Mouse (Mus musculus): ENCODE results near the gene Platr17. TPM values are rescaled to one million over a fixed set of nuclear protein-coding genes. Genes with fewer than 3 reads are reported as not detected.
"Not testable (repeated sequence)": the region's sequence is repeated elsewhere in the genome, so short reads cannot be mapped to it uniquely, and the experiment has no call there.

Platr17 gene
- polyA plus RNA-seq, 1 experiment from 2014 or later, result 0.28 TPM

DNA sequence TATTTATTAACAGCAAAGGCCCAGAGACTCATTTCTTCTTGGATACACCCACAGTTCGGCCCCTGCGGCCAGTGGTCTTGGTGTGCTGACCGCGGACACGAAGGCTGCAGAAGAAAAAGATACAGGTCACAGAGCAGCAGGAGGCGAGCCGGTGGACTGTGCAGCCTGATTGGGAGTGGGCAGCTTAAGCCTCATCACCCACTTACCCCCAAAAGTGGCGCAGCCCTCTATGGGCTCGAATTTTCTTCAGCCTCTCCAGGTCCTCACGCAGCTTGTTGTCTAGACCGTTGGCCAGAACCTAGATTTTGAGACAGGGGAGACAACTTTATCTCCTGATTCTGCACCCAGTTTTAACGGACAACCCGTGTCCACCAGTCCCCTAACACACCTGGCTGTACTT lies 47.1 kb downstream of the Platr17 start:
- WGBS, result 74% methylated on average over 13 of the region's 13 CpGs
- not testable (repeated sequence) for H3K27me3 ChIP-seq; H3K9me3 ChIP-seq (replicated peaks); ATAC-seq
- Histone ChIP-seq H3K4me1 (peaks cover 61% of the 10 kb centered on the region), H3K36me3 (ENCODE audit: poor library complexity, severe bottlenecking) (peaks cover 67% of the 10 kb centered on the region), H3K9ac (peak overlapping the region; percentile 79; the same call in 1 of the 2 replicates), H3K27ac (peak overlapping the region; percentile 86; the same call in 1 of the 2 replicates), H3K4me3 (peak overlapping the region; percentile 50; the same call in 1 of the 2 replicates), H3K4me2 (peak overlapping the region; percentile 91)

GRCm38 (mm10) chr17:33952879-33953278 lies 47.9 kb downstream of the Platr17 start:
- 0 out of 2 replicates have a peak overlapping the region, but pooled peaks have one; percentile 16 for H3K9ac ChIP-seq

DNA sequence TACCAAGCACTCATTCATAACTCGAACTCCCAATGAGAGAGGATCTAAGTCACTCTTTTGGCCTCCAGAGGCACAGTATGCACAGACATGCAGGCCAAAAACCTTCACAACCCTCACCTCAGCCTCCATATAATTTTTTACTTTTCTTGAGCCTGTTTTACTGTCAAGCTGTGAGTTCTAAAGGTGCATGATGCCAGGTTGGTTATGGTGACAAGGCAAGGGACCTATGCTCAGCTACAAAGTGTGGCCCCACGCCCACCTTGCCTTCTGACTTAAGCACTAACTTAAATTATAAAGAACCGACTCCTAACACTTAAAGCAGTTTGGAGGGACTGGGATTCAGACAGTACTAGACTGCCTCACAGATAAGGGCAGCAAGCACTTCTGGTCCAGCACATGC lies 48.4 kb downstream of the Platr17 start:
- H3K4me2 ChIP-seq, result peak overlapping the region; percentile 95
- no peaks in the 10 kb centered on the region for H3K9me3 ChIP-seq (replicated peaks)
- ATAC-seq, result no peak
- H3K9ac ChIP-seq, result no peak overlapping the region
- no peaks in the 10 kb centered on the region for H3K27me3 ChIP-seq
- peaks cover 63% of the 10 kb centered on the region for H3K36me3 ChIP-seq (ENCODE audit: poor library complexity, severe bottlenecking)
- no peak overlapping the region for H3K27ac ChIP-seq
- H3K4me1 ChIP-seq, result peaks cover 69% of the 10 kb centered on the region
- WGBS, result 77% methylated on average over 3 of the region's 3 CpGs
- no peak overlapping the region for H3K4me3 ChIP-seq

More at GRCm38 (mm10) chr17:33952879-33953278, 47.9 kb downstream of the Platr17 start:
- H3K27me3 ChIP-seq, result no peaks in the 10 kb centered on the region
- no peak overlapping the region for H3K27ac ChIP-seq
- no peak overlapping the region for H3K4me3 ChIP-seq
- 79% methylated on average over 4 of the region's 4 CpGs for WGBS
- no peaks in the 10 kb centered on the region for H3K9me3 ChIP-seq (replicated peaks)
- H3K4me2 ChIP-seq, result peak overlapping the region; percentile 95
- no peak for ATAC-seq
- peaks cover 63% of the 10 kb centered on the region for H3K36me3 ChIP-seq (ENCODE audit: poor library complexity, severe bottlenecking)
- peaks cover 69% of the 10 kb centered on the region for H3K4me1 ChIP-seq

GRCm38 (mm10) chr17:33953961-33954565 lies 49.1 kb downstream of the Platr17 start:
- WGBS, result 34% methylated on average over 5 of the region's 5 CpGs
- Histone ChIP-seq H3K36me3 (ENCODE audit: poor library complexity, severe bottlenecking) (peaks cover 63% of the 10 kb centered on the region), H3K9me3 (replicated peaks) (no peaks in the 10 kb centered on the region), H3K27ac (0 out of 2 replicates have a peak overlapping the region, but pooled peaks have one; percentile 35), H3K4me3 (peak overlapping the region; percentile 98), H3K4me1 (peaks cover 69% of the 10 kb centered on the region), H3K4me2 (peak overlapping the region; percentile 95), H3K9ac (peak overlapping the region; percentile 98), H3K27me3 (no peaks in the 10 kb centered on the region)
- no peak for ATAC-seq

GRCm38 (mm10) chr17:33954646-33955554 lies 50.0 kb downstream of the Platr17 start:
- Histone ChIP-seq H3K4me3 (peak overlapping the region; percentile 98), H3K9me3 (replicated peaks) (no peaks in the 10 kb centered on the region), H3K4me1 (peaks cover 65% of the 10 kb centered on the region), H3K27ac (peak overlapping the region; percentile 92), H3K9ac (peak overlapping the region; percentile 98), H3K4me2 (peak overlapping the region; percentile 95), H3K36me3 (ENCODE audit: poor library complexity, severe bottlenecking) (peaks cover 63% of the 10 kb centered on the region), H3K27me3 (no peaks in the 10 kb centered on the region)
- ATAC-seq, result no peak; the same call in 1 of the 2 replicates
- WGBS, result 1% methylated on average over 33 of the region's 33 CpGs

GRCm38 (mm10) chr17:33955555-33956214 lies 50.8 kb downstream of the Platr17 start, which contains the start of the genes Vps52 and Rps18:
Vps52 (plus strand) TSS chr17:33955812.
Rps18 (minus strand) TSS chr17:33956001.
- 0% methylated on average over 50 of the region's 50 CpGs for WGBS
- H3K27me3 ChIP-seq, result no peaks in the 10 kb centered on the region
- ATAC-seq, result peak; percentile 93
- peaks cover 64% of the 10 kb centered on the region for H3K36me3 ChIP-seq (ENCODE audit: poor library complexity, severe bottlenecking)
- H3K9ac ChIP-seq, result peak within 1 kb of the TSS; percentile 98
- peak within 1 kb of the TSS; percentile 92 for H3K27ac ChIP-seq
- peak within 1 kb of the TSS; percentile 98 for H3K4me3 ChIP-seq
- no peaks in the 10 kb centered on the region for H3K9me3 ChIP-seq (replicated peaks)
- H3K4me2 ChIP-seq, result peak within 1 kb of the TSS; percentile 95
- H3K4me1 ChIP-seq, result peaks cover 57% of the 10 kb centered on the region

Small RNA genes lying within 50 kb of the gene (microRNA-seq; reads per million reads assigned to microRNA genes)
- gene Gm27740, result not detected

Other genes with a start within 250 kb of the Platr17 start
- gene Hnrnpm, start 218.3 kb upstream of the Platr17 start, polyA plus RNA-seq (2015; fragmentation: Nextera tagmentation; extraction: Ambion mirVana), result 349 and 356 TPM in 2 replicates
- gene March2, start 186.5 kb upstream of the Platr17 start, polyA plus RNA-seq (2015; fragmentation: Nextera tagmentation; extraction: Ambion mirVana), result 52.2 and 56.5 TPM in 2 replicates
- 433 and 441 TPM in 2 replicates for gene Rab11b, start 144.6 kb upstream of the Platr17 start, polyA plus RNA-seq (2015; fragmentation: Nextera tagmentation; extraction: Ambion mirVana)
- gene Angptl4, start 123.3 kb upstream of the Platr17 start, polyA plus RNA-seq (2015; fragmentation: Nextera tagmentation; extraction: Ambion mirVana), result 8.6 and 10.0 TPM in 2 replicates
- gene Kank3, start 94.6 kb upstream of the Platr17 start, polyA plus RNA-seq (2015; fragmentation: Nextera tagmentation; extraction: Ambion mirVana), result 27.3 and 29.0 TPM in 2 replicates
- 779 and 868 TPM in 2 replicates for gene Rps28, start 80.6 kb upstream of the Platr17 start, polyA plus RNA-seq (2015; fragmentation: Nextera tagmentation; extraction: Ambion mirVana)
- 473 and 507 TPM in 2 replicates for gene Ndufa7, start 80.6 kb upstream of the Platr17 start, polyA plus RNA-seq (2015; fragmentation: Nextera tagmentation; extraction: Ambion mirVana)
- gene Cd320, start 62.0 kb upstream of the Platr17 start, polyA plus RNA-seq (2015; fragmentation: Nextera tagmentation; extraction: Ambion mirVana), result 60.1 and 66.1 TPM in 2 replicates
- not detected in 2 replicates for gene Gm7029, start 31.3 kb upstream of the Platr17 start, polyA plus RNA-seq (2015; fragmentation: Nextera tagmentation; extraction: Ambion mirVana)
- 6.8 and 7.4 TPM in 2 replicates for gene Kifc1, start 14.5 kb upstream of the Platr17 start, polyA plus RNA-seq (2015; fragmentation: Nextera tagmentation; extraction: Ambion mirVana)
- 60.7 and 68.0 TPM in 2 replicates for gene Daxx, start 4.3 kb downstream of the Platr17 start, polyA plus RNA-seq (2015; fragmentation: Nextera tagmentation; extraction: Ambion mirVana)
- 12.3 and 15.0 TPM in 2 replicates for gene Tapbp, start 10.8 kb downstream of the Platr17 start, polyA plus RNA-seq (2015; fragmentation: Nextera tagmentation; extraction: Ambion mirVana)
- gene Zbtb22, start 10.8 kb downstream of the Platr17 start, polyA plus RNA-seq (2015; fragmentation: Nextera tagmentation; extraction: Ambion mirVana), result 18.1 and 20.6 TPM in 2 replicates
- gene Rgl2, start 24.4 kb downstream of the Platr17 start, polyA plus RNA-seq (2015; fragmentation: Nextera tagmentation; extraction: Ambion mirVana), result 39.3 and 46.6 TPM in 2 replicates
- 204 and 214 TPM in 2 replicates for gene Pfdn6, start 35.2 kb downstream of the Platr17 start, polyA plus RNA-seq (2015; fragmentation: Nextera tagmentation; extraction: Ambion mirVana)
- 28.4 and 29.4 TPM in 2 replicates for gene Wdr46, start 35.5 kb downstream of the Platr17 start, polyA plus RNA-seq (2015; fragmentation: Nextera tagmentation; extraction: Ambion mirVana)
- 7.3 and 9.4 TPM in 2 replicates for gene B3galt4, start 46.4 kb downstream of the Platr17 start, polyA plus RNA-seq (2015; fragmentation: Nextera tagmentation; extraction: Ambion mirVana)
- 58.6 and 61.4 TPM in 2 replicates for gene Vps52, start 50.7 kb downstream of the Platr17 start, polyA plus RNA-seq (2015; fragmentation: Nextera tagmentation; extraction: Ambion mirVana)
- gene Rps18, start 50.9 kb downstream of the Platr17 start, polyA plus RNA-seq (2015; fragmentation: Nextera tagmentation; extraction: Ambion mirVana), result 1,165 and 1,184 TPM in 2 replicates
- 12.9 and 24.0 TPM in 2 replicates for gene H2-K1, start 95.2 kb downstream of the Platr17 start, polyA plus RNA-seq (2015; fragmentation: Nextera tagmentation; extraction: Ambion mirVana)
- 12.4 and 15.3 TPM in 2 replicates for gene Ring1, start 119.5 kb downstream of the Platr17 start, polyA plus RNA-seq (2015; fragmentation: Nextera tagmentation; extraction: Ambion mirVana)
- 76.0 and 88.0 TPM in 2 replicates for gene H2-Ke6, start 122.9 kb downstream of the Platr17 start, polyA plus RNA-seq (2015; fragmentation: Nextera tagmentation; extraction: Ambion mirVana)
- 139 and 159 TPM in 2 replicates for gene Slc39a7, start 126.5 kb downstream of the Platr17 start, polyA plus RNA-seq (2015; fragmentation: Nextera tagmentation; extraction: Ambion mirVana)
- gene Rxrb, start 126.7 kb downstream of the Platr17 start, polyA plus RNA-seq (2015; fragmentation: Nextera tagmentation; extraction: Ambion mirVana), result 52.6 and 57.1 TPM in 2 replicates
- gene Col11a2, start 134.3 kb downstream of the Platr17 start, polyA plus RNA-seq (2015; fragmentation: Nextera tagmentation; extraction: Ambion mirVana), result 0.80 and 1.3 TPM in 2 replicates
- gene H2-Oa, start 187.2 kb downstream of the Platr17 start, polyA plus RNA-seq (2015; fragmentation: Nextera tagmentation; extraction: Ambion mirVana), result not detected in 2 replicates
- gene H2-DMa, start 214.4 kb downstream of the Platr17 start, polyA plus RNA-seq (2015; fragmentation: Nextera tagmentation; extraction: Ambion mirVana), result 8.7 and 10.0 TPM in 2 replicates
- 124 and 125 TPM in 2 replicates for gene Brd2, start 217.5 kb downstream of the Platr17 start, polyA plus RNA-seq (2015; fragmentation: Nextera tagmentation; extraction: Ambion mirVana)
- 0.20 TPM in 1 of 2 replicates, not detected in the other for gene H2-DMb2, start 238.2 kb downstream of the Platr17 start, polyA plus RNA-seq (2015; fragmentation: Nextera tagmentation; extraction: Ambion mirVana)
- gene H2-DMb1, start 247.9 kb downstream of the Platr17 start, polyA plus RNA-seq (2015; fragmentation: Nextera tagmentation; extraction: Ambion mirVana), result 0.20 TPM in 1 of 2 replicates, not detected in the other

Data from forebrain, embryonic 13.5 days (tissue).